Mouse (Mus musculus) spleen, adult 2 months (tissue): Measurements from ENCODE around the gene Xrcc6.

Experiments
- CTCF ChIP-seq: fragments of 200-500 bp; IDR thresholded peaks from 2 replicates; pipeline ENCODE4 v1.5.1; 2011; ENCODE audit warnings: mild to moderate bottlenecking, inconsistent platforms; ENCODE audit not compliant: insufficient read depth, insufficient read length, insufficient replicate concordance; ENCODE audit errors: extremely low read depth
- POLR2A ChIP-seq: fragments of 200-500 bp; IDR thresholded peaks from 2 replicates; pipeline ENCODE4 v1.6.1; 2011; ENCODE audit warnings: low read depth, low read length, inconsistent platforms

DNA sequence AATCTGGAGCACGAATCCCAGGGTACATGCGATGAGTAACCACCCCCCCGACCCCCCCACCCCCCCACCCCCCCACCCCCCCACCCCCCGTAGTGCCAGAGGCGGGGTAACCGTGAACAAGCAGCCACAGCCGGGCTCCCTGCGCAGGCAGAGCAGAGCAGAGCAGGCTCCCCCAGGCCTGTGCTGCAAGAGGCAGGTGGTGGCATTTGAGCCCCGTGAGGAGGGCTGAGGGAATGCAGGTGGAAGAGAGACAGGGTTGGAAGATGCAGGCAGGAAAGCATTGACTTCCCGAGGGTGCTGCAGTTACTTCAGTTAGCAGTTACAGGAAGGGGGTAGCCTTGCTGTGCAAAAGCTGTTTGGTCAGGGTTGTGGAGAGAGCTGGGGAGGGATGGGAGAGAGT, 99.6 kb downstream of the Xrcc6 start:
- TF ChIP-seq CTCF (no peak), POLR2A (no peak)
